Mouse (Mus musculus) neutrophil, adult 5-6 weeks (primary cell): Measurements from ENCODE around the gene Adm2. TPM values are rescaled to one million over a fixed set of nuclear protein-coding genes. Genes with fewer than 3 reads are reported as not detected.

Experiments
- ATAC-seq: fragments of 151-379, 151-347 bp; 2 replicates; pipeline ENCODE4 v1.8.0; 2017; ENCODE audit warnings: mild to moderate bottlenecking, moderate TSS enrichment; ENCODE audit not compliant: insufficient number of reproducible peaks, poor library complexity, low FRiP score, severe bottlenecking; ENCODE audit errors: extremely low read depth
- total RNA-seq: library from RNA; stranded (forward); fragments of 200-1000 nt; gene quantifications from 2 replicates; pipeline ENCODE4 v1.2.3, GENCODE M21; 2017

Adm2 gene
- total RNA-seq, 1 experiment from 2014 or later: not detected

DNA sequence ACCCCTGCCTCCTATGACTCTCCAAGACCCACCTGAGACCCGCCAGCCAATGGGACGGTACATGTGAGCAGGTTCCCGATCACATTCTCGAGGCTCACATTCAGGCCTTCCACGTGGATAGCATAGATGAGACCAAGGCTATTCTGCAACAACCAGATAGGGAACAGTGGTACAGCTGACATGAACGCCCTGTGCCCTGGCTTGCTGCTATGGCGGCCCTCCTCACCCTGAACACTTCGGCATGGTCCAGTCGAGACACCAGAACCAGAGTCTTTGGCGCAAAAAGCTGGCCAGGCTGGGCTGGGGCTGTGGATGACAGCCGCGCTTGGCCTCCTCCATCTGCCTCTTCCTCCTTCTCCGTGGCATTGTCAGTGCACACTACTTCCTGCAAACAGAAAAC lies 15.1 kb upstream of the Adm2 start:
- ATAC-seq: no peak

DNA sequence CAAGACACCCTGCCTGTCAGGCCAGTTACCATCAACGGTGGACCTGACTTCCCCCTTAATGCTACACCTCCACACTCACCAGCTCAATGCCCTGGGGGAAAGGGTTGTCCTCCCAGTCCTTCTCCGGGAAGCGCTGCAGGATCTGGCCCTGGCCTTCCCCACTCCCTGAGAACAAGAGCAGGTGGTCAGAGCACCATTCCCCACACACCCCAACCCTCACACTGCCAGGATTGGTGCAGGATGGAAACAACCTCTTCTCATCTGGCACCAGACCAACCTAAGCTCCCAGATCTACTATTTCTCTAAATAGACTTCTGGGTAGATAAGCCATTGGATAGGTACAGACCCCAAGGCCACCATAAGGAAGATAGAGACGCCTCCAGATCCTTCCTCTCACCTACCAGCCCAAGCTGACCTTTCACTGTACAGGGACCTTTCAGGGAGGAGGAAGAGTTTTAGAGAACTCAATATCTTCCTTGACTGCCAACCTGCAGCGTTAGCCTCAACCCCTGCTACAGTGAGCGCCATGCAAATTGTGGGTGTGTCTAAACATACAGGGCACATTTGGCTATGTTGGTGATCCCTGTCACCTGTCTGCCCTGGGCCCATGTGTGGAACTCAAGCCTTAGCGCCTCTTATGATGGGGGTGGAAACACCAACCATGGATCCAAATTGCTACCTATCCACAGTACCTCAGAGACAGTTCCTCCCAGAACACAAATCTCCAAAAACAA lies 13.9 kb upstream of the Adm2 start:
- ATAC-seq: peak; percentile 21; the same call in 1 of the 2 replicates

DNA sequence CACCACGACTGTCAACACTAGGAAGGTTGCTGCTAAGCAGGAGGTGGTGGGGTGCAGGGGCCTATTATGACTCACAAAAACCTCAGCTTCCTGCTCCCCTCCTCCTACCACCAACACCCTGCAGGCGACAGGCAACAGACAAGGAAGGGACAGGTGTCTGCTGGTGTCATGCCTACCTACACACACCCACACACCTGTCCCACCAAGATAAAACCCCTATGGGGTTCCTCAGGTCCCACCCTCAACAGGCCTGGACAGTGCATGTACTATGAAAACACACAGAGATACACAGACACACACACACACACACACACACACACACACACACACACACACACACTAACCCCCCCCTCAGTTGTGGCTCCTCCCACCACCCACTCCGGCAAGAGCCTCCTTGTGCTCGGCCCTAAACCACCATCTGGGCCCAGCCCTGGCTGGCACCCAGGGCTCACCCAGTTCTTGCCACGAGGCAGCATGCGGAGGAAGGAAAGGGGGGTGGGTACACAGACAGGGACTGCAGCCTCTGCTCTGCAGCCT lies 12.5 kb upstream of the Adm2 start:
- peak; percentile 63 for ATAC-seq

DNA sequence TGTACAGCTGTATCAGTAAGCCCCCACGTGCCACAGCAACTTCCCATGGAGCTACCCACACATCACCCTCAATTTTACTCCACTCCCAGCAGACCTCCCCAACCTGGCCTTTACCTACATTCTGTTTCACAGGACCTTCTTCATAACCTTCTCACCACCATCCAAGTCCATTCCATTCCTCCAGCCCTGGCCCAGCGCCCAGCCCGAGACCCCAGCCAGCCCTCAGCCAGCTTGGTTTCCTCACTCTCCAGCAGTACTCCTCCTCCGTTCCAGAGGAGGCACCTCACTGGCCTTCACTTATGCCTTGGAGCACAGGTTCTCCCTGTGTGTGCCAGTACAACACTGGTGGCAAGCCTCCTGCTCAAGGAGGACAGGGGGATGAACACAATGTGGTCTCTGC lies 9.2 kb upstream of the Adm2 start:
- no peak for ATAC-seq

DNA sequence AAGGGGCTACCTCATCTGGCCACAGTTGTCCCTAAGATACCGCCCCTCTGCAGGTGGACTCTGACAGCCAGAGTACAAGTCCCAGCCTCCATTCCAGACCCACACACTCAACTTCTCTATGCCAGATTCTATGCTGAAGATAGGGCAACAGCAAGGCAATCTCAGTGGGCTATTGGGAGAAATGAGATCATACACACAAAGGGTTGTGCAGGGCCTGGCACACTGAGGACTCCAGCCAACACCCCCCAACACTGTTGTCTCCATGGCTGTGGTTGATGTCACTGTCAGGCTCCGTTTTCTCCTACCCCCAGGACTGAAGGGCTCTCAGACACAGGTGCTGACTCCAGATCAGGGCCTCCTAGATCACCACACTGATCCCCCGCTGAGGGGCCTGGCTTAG lies 8.4 kb upstream of the Adm2 start:
- ATAC-seq: no peak

DNA sequence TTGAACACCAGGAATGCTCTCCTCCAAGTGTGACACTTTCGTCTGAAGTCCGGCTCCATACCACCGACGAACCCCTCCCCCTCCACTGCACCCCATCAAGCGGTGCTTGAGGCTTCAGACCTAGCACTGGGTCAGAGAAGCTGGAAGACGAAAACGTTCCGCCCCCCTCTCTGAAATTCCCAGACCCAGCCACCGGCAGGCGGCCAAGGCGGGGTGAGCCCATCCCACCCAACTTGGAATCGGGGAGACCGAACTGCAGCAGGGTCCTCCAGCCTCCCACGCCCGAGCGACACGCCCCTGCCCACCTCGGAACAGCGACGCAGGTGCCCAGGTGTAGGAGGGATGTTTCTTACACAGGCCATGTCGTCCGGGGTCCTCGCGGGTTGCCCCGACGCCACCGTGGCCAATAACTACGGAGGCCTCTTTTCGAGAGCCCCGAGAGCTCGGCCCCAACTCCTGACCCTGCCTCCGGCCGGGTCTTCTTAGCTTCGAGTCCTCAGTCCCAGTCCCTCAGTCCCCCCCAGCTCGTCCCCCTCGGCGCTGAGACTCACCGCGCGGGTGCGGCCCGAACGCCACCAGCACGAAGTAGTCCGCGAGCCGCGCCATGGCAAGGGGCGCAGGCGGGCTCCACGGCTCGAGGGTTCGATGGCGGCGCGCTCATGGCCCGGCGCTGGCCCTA lies 7.9 kb upstream of the Adm2 start:
- ATAC-seq: no peak

DNA sequence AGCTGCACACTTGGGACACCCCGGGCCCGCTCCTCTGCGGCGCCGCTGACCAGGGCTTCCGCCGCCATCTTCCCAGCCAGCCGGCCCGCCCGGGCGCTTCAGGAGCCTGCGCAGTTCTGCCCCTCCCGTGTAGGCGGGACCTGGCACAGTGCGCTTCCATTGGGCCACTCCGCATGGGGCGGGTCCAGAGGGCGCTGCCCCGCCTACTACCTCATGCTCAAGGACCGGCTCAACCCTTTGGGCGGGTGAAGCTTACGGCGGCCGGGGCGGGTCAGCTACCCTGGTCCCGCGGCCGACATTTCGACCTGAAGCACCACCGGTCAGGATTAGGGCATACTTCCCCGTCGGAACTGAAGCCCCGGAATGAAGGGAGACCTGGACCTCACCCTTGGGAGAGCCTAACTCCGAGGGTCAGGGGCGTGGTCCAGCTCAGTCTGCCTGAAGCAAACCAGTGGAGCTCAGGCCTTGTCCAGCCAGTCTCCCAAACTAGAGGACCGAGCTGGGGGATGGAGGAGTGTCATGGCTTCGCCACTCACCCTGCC lies 7.3 kb upstream of the Adm2 start, which contains the start of gene Sbf1:
Gene Sbf1 (minus strand): TSS at position 122 of the 542 bp plus-strand sequence.
- ATAC-seq: peak; percentile 98

DNA sequence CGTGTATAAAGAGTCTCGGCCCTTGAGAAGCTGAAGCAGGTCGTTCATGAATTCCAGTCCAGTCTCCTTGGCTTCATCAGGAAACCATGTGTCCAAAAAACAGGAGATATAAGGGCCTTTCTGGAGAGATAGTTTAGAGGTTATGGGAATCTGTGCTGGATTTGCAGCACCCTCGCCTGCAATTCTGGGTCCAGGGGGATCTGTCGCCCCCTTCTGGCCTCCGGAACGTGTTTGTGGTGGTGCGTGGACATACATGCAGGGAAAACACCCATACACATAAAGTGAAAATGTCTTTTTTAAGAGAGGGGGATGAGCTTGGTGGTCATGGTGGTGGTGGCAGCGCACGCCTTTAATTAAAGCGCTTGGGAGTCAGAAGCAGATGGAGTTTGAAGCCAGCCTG lies 6.4 kb upstream of the Adm2 start:
- no peak for ATAC-seq

DNA sequence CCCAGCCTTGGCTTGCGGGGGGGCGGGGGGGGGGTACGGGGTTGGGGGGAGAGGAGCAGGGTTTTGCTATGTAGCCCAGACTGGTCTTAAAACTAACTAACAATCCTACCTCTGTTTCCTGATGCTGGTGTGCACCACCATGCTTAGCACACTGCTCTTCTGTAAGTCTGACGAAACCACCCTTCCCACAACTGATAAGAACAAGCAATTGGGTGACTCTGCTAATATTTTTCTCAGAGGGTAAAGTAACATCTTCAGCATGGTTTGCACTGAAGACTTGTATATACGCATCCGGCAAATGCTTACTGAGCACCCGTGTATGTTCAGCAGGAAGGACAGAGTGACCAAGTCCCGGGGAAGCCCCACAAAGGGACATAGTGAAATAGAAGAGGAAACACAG lies 1.3 kb upstream of the Adm2 start:
- ATAC-seq: no peak

DNA sequence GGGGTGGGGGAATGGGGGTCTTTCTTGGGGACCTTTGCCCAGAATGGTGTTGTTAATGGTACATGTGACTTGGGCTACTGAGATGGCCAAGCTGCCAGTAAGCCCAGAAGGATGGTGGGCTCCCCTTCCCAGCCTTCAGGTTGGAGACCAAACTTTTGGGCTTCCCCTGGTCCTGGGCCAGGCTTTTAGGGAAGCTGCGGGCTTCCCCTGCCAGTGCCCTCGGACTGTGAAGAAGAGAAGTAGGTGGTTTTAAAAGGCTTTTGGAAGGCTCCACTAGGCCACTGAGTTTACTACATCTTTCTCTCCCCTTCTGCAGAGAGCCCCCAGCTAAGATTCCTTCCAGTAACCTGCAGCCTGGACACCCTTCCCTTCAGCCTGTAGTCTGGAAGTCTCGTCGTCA lies 1.1 kb downstream of the Adm2 start:
- no peak for ATAC-seq

DNA sequence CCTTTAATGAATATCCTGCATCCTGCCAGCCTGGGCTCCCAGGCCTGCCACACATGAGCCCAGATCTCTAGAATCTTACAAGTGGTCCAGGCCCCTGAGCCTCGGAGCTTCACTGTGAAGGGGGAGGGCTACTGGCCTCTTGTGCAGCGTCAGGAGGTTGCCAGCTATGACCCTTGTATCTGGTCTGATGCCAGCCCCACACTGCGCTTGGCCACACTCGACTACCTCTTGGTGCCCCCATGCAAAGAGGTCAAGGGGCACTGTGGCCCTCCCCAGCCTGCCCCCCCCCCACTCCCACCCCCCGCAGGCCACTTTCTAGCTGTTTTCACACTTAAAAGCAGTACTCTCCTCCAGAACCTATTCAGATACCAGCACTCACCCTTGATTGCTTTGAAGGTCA lies 3.9 kb downstream of the Adm2 start:
- no peak for ATAC-seq

DNA sequence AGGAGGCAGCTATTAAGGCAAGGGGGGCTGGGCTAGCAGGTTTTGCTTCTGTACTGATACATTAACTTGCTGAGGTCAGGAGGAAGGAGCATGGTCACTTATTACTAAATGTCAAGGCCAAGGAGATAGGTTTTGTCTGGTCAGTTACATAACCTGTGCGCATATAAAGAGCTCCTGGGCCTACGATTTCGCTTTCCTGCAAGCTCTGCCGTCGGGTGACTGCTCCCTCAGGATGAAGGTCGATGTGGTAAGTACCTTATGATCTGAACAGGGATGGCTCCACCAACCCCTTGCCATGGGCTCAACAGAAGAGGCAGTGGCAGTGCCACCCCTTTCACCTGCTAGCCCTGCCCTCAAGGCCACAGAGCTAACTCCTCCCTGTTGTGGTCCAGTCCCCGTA lies 11.8 kb downstream of the Adm2 start, which contains the start of gene Miox:
Gene Miox (plus strand): TSS at position 128 of the 400 bp plus-strand sequence.
- no peak for ATAC-seq

DNA sequence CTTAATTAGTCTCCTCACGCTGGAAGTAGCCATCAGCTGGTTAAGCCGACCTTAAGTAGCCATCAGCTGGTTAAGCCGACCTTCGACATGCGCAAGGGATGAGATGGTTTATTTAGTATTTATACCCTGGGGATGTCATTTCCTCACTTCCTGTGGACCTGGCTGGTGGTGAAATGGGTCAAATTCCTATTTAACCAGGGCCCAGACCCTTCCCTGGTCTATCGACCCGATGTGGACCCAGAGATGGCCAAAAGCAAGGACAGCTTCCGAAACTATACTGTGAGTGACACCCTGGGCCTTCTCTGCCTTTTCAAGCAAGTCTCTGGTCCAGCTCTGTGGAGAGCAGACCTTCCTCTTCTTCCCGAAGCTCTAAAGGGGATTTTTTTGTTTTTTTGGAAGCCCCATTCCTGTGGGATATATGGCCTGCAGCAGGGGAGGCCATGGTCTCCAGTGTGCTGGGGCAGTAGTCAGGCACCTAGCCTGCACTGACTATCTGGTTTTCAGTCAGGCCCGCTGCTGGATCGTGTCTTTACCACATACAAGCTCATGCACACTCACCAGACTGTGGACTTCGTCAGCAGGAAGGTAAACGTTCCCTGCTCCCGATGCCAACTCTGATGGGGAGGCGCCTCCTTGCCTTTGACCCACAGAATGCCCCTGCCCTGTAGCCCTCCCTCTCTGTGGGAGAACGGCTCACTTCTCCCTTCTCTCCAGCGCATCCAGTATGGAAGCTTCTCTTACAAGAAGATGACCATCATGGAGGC lies 12.4 kb downstream of the Adm2 start:
- ATAC-seq: no peak

DNA sequence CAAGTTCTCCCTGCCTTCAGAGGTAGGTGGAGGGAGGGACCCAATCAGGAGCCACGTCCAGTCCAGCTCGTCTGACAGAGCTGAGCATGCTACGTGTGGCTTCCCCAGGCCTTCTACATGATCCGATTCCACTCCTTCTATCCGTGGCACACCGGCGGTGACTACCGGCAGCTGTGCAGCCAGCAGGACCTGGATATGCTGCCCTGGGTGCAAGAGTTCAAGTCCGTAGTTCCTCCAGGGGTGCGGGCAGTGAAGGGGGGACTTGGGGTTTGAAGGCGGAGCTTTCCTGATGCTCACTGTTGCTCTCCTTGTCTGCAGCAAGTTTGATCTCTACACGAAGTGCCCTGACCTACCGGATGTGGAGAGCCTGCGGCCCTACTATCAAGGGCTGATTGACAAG lies 13.9 kb downstream of the Adm2 start:
- ATAC-seq: no peak

DNA sequence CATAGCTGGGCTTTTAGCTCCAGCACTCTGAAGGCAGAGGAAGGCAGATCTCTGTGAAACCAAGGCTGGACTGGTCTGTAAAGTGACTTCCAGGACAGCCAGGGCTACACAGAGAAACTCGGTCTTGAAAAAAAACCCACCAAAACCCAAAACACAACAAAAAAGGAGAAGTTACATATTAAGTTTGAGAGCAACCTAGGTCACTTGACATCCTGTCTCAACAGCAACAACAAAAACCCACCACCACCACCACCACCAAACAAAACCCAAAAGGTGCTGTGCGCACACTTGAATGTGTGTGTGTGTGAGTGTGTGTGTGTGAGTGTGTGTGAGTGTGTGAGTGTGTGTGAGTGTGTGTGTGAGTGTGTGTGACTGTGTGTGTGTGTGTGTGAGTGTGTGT lies 17.2 kb downstream of the Adm2 start:
- peak; percentile 57; the same call in 1 of the 2 replicates for ATAC-seq

DNA sequence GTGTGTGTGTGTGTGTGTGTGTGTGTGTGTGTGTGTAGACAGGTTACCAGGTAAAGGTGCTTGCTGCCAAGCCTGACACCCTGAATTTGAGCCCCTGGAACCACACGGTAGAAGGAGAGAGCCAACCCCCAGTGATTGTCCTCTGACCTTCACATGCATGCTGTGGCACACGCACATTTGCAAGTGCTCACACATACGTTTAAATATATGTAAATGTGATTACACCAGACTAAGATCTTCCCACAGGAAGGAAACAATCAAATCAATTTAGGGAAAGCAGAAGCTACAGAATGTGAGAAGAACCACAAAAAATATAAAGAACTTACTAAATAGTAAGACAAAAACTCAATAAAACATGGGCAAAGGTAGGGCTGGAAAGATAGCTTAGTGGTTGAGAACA lies 17.6 kb downstream of the Adm2 start:
- ATAC-seq: no peak

DNA sequence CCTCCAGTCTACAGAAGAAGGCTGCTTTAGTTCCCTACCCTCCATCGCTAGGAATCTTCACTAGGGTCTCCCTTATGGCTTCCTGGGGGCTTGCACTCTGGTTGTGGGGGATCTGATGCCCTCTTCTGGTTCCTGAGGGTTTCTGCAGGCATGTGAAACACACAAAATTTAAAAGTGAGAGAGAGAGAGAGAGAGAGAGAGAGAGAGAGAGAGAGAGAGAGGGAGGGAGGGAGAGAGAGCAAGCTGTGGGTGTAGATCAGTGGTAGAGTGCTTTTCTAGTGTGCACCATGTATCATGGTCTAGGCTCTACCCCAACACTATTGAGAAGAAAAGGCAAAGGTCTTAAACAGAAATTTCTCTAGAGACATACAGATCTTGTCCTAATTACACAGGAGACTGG lies 19.2 kb downstream of the Adm2 start:
- no peak for ATAC-seq

DNA sequence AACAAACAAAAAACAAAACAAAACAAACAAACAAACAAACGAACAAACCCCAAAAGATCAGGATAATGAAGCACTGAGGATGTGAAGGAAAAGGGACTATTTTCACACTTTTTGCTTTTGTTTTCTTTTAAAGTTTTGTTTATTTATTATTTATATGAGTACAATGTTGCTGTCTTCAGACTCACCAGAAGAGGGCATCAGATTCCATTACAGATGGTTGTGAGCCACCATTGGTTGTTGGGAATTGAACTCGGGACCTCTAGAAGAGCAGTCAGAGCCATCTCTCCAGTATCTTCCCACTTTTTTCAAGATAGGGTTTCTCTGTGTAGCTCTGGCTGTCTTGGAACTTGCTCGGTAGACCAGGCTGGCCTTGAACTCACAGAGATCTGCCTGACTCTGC lies 20.8 kb downstream of the Adm2 start:
- no peak for ATAC-seq

DNA sequence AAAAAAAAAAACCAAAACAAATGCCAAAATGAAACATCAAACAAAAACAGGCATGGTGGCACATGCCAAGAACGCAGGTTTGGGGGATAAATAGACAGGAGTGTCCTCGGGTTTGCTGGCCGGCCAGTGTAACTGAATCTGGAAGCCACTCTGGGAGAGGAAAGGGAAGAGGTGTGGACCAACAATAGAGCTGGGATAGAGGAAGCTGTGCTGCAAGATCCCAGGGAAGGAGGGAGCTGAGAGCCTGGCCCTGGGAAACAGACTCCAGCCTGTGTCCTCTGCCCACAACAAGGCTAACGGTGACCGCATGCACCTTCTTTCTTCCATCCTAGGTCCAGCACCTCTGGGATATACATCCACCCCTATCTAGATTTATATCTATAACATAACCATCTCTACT lies 27.9 kb downstream of the Adm2 start:
- ATAC-seq: no peak
